ENCODE assay signal across 8 mouse cellular contexts in genomic region chr12:36039541-36040084, GRCm38 (mm10). TPM values are rescaled to one million over a fixed set of nuclear protein-coding genes. Genes with fewer than 3 reads are reported as not detected.
DNase-seq lines count a peak whose midpoint lies in the region; ATAC-seq and TF ChIP-seq lines count a peak whose summit lies in the region.

No protein-coding gene starts in this region.

- no peak overlapping the region for H3K9ac ChIP-seq in liver, embryonic 14.5 days (replicated peaks)
- H3K9ac ChIP-seq in neural tube, embryonic 14.5 days (replicated peaks; ENCODE audit: low read depth, low read length) = 0 out of 2 replicates have a peak overlapping the region, but pooled peaks have one; percentile 8
- H3K9ac ChIP-seq in kidney, embryonic 15.5 days = no peak overlapping the region

- TF ChIP-seq CTCF in lung, adult 2 months (IDR thresholded peaks at IDR 0.05; ENCODE audit: insufficient read depth, low read length) = no peak
- no peak for TF ChIP-seq CTCF in cortical plate, adult 2 months (IDR thresholded peaks at IDR 0.05; ENCODE audit: extremely low read depth, insufficient read depth, low read length)
- no peak for TF ChIP-seq CTCF in liver, embryonic 14.5 days (IDR thresholded peaks at IDR 0.05; ENCODE audit: low read depth)

- TF ChIP-seq POLR2A in lung, adult 2 months (IDR thresholded peaks at IDR 0.05; ENCODE audit: borderline replicate concordance, extremely low read depth, low read depth, low read length) = no peak
- TF ChIP-seq POLR2A in cortical plate, adult 2 months (IDR thresholded peaks at IDR 0.05; ENCODE audit: extremely low read depth, insufficient read depth, low read length) = no peak

- peaks cover 13% of the 10 kb centered on the region for H3K4me1 ChIP-seq in lung, adult 2 months (ENCODE audit: control insufficient read depth, insufficient read depth, low read length)
- no peaks in the 10 kb centered on the region; the same call in 1 of the 2 replicates for H3K4me1 ChIP-seq in cortical plate, adult 2 months (ENCODE audit: control insufficient read depth, insufficient read depth, low read length)
- H3K4me1 ChIP-seq in liver, embryonic 14.5 days (replicated peaks; ENCODE audit: control insufficient read depth in 2 of 2, insufficient read depth in 2 of 2, low read length in 1 of 2) = peaks cover 0 to 12% of the 10 kb centered on the region in 2 experiments; a peak in 3 of 4 replicates
- peaks cover 5% of the 10 kb centered on the region for H3K4me1 ChIP-seq in neural tube, embryonic 14.5 days (ENCODE audit: control insufficient read depth, insufficient read depth, low read length)
- H3K4me1 ChIP-seq in kidney, embryonic 15.5 days = peaks cover 16% of the 10 kb centered on the region; the same call in 1 of the 2 replicates

- H3K27ac ChIP-seq in cortical plate, adult 2 months (ENCODE audit: insufficient read depth, low read length) = peak overlapping the region; percentile 6; the same call in 1 of the 2 replicates
- no peak overlapping the region for H3K27ac ChIP-seq in liver, embryonic 14.5 days
- H3K27ac ChIP-seq in neural tube, embryonic 14.5 days (ENCODE audit: low read depth, low read length) = no peak overlapping the region
- H3K27ac ChIP-seq in kidney, embryonic 15.5 days = no peak overlapping the region

- peak overlapping the region; percentile 46 for H3K4me3 ChIP-seq in lung, adult 2 months (replicated peaks; ENCODE audit: extremely low read depth, low read depth, low read length)
- H3K4me3 ChIP-seq in cortical plate, adult 2 months (ENCODE audit: insufficient read depth, low read length) = peak overlapping the region; percentile 97
- no peak overlapping the region for H3K4me3 ChIP-seq in liver, embryonic 14.5 days (ENCODE audit: insufficient read depth in 1 of 2, low read depth in 2 of 2, low read length in 2 of 2)
- peak overlapping the region; percentile 96 for H3K4me3 ChIP-seq in neural tube, embryonic 14.5 days (ENCODE audit: low read depth, low read length)
- no peak overlapping the region for H3K4me3 ChIP-seq in kidney, embryonic 15.5 days (replicated peaks)

- H3K36me3 ChIP-seq in liver, embryonic 14.5 days (replicated peaks; ENCODE audit: control insufficient read depth, insufficient read depth, low read depth) = no peaks in the 10 kb centered on the region
- no peaks in the 10 kb centered on the region for H3K36me3 ChIP-seq in neural tube, embryonic 14.5 days (ENCODE audit: control insufficient read depth, insufficient read depth, low read length)
- H3K36me3 ChIP-seq in kidney, embryonic 15.5 days = no peaks in the 10 kb centered on the region

- WGBS in lung, adult 2 months = 30% methylated on average over 9 of the region's 9 CpGs
- 26% methylated on average over 9 of the region's 9 CpGs for WGBS in liver, embryonic 14.5 days (ENCODE audit: insufficient replicate concordance)
- WGBS in neural tube, embryonic 14.5 days = 73% methylated on average over 9 of the region's 9 CpGs
- WGBS in kidney, embryonic 15.5 days = 77% methylated on average over 9 of the region's 9 CpGs

- peak overlapping the region; percentile 3; the same call in 1 of the 2 replicates for H3K4me2 ChIP-seq in liver, embryonic 14.5 days (ENCODE audit: low read depth)
- peak overlapping the region; percentile 76 for H3K4me2 ChIP-seq in neural tube, embryonic 14.5 days (ENCODE audit: low read depth, low read length)
- H3K4me2 ChIP-seq in kidney, embryonic 15.5 days = no peak overlapping the region

- no peak for DNase-seq in lung, adult 2 months
- no peak for DNase-seq in lung, postnatal 14 days
- no peak for DNase-seq in liver, embryonic 14.5 days (ENCODE audit: low read depth in 3 of 3, low spot score in 3 of 3)
- DNase-seq in frontal cortex, postnatal 10 days (ENCODE audit: low spot score in 2 of 2) = no peak
- no peak for DNase-seq in urinary bladder, adult 18-20 months (ENCODE audit: low spot score in 2 of 2)

- H3K27me3 ChIP-seq in liver, embryonic 14.5 days (ENCODE audit: control insufficient read depth, insufficient read depth, low read length) = no peaks in the 10 kb centered on the region
- H3K27me3 ChIP-seq in neural tube, embryonic 14.5 days (ENCODE audit: control insufficient read depth, insufficient read depth, low read length) = no peaks in the 10 kb centered on the region
- H3K27me3 ChIP-seq in kidney, embryonic 15.5 days = no peaks in the 10 kb centered on the region

- no peak for ATAC-seq in liver, embryonic 14.5 days (ENCODE audit: insufficient read depth)
- ATAC-seq in neural tube, embryonic 14.5 days (ENCODE audit: low read depth) = no peak
- ATAC-seq in kidney, embryonic 15.5 days (replicated peaks; ENCODE audit: low FRiP score) = no peak

- TF ChIP-seq EP300 in liver, embryonic 14.5 days (IDR thresholded peaks at IDR 0.05; ENCODE audit: low read depth) = no peak

- H3K9me3 ChIP-seq in liver, embryonic 14.5 days (ENCODE audit: control insufficient read depth, low read length) = no peaks in the 10 kb centered on the region
- no peaks in the 10 kb centered on the region for H3K9me3 ChIP-seq in neural tube, embryonic 14.5 days (ENCODE audit: control insufficient read depth, low read length)
- no peaks in the 10 kb centered on the region for H3K9me3 ChIP-seq in kidney, embryonic 15.5 days (replicated peaks)

RNA-seq across cellular contexts. Expression of gene Tspan13, which starts 2.7 kb away (rescaled TPM):
- polyA plus RNA-seq in lung, adult 2 months (2012; rRNA removed) = 614 and 805 TPM in 2 replicates
- polyA plus RNA-seq in cortical plate, adult 2 months (2012; rRNA removed) = 168 and 176 TPM in 2 replicates
- polyA plus RNA-seq in liver, embryonic 14.5 days (2012; rRNA removed) = 7.8 and 9.3 TPM in 2 replicates
- 15.5 and 17.4 TPM in 2 replicates for polyA plus RNA-seq in liver, embryonic 14.5 days (2014; fragmentation: Nextera tagmentation; extraction: Ambion mirVana)
- polyA plus RNA-seq in neural tube, embryonic 14.5 days (2014; fragmentation: Nextera tagmentation; extraction: Ambion mirVana) = 414 and 454 TPM in 2 replicates
- polyA plus RNA-seq in kidney, embryonic 15.5 days (2015; fragmentation: Nextera tagmentation; extraction: Ambion mirVana) = 104 and 110 TPM in 2 replicates

RNA-seq across cellular contexts. Expression of gene Agr2, which starts 46.9 kb away (rescaled TPM):
- 1.5 and 6.1 TPM in 2 replicates for polyA plus RNA-seq in lung, adult 2 months (2012; rRNA removed)
- polyA plus RNA-seq in cortical plate, adult 2 months (2012; rRNA removed) = 0.15 and 0.28 TPM in 2 replicates
- 0.07 and 0.09 TPM in 2 replicates for polyA plus RNA-seq in liver, embryonic 14.5 days (2012; rRNA removed)
- polyA plus RNA-seq in liver, embryonic 14.5 days (2014; fragmentation: Nextera tagmentation; extraction: Ambion mirVana) = not detected in 2 replicates
- polyA plus RNA-seq in neural tube, embryonic 14.5 days (2014; fragmentation: Nextera tagmentation; extraction: Ambion mirVana) = not detected in 2 replicates
- 1.4 and 31.8 TPM in 2 replicates for polyA plus RNA-seq in kidney, embryonic 15.5 days (2015; fragmentation: Nextera tagmentation; extraction: Ambion mirVana)

Comparison
In these comparisons a context has a peak if more than half of its experiments do, and no peak if none do; other contexts are left out.
1. H3K4me3 ChIP-seq: peak in lung, adult 2 months (single experiment), cortical plate, adult 2 months (single experiment) and neural tube, embryonic 14.5 days (single experiment); none in liver, embryonic 14.5 days (0 of 2) and kidney, embryonic 15.5 days (single experiment).